Mouse (Mus musculus): Measurements from ENCODE around the gene Slc6a11. TPM values are rescaled to one million over a fixed set of nuclear protein-coding genes. Genes with fewer than 3 reads are reported as not detected.

Slc6a11 gene
- polyA plus RNA-seq, 1 experiment from 2014 or later, result not detected

- no peak for ATAC-seq (ENCODE audit: insufficient number of reproducible peaks, insufficient read depth, low FRiP score, low read depth)
Observed at GRCm38 (mm10) chr6:114264426-114264825, 133.4 kb downstream of the Slc6a11 start.

DNA sequence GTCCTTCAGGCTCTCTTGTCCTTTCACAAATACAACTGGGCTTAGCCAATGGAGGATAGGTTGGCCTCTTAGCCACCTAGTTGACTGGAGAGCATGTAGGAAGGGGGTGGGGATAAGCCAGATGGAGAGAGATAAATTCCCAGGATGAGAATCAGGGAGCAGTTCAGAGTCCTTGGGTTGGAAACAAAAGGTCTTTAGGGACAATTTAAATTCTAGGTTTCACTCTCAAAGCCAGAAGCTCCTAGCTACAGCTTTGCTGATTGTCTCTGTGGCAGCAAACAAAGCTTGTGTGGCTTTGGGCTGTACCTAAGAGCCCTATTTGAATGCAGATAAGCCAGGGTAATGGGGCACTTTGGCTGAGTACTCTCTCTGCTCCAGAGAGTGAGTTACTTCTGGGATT, 135.2 kb downstream of the Slc6a11 start:
- Histone ChIP-seq H3K9me3 (ENCODE audit: control insufficient read depth, low read length) (no peaks in the 10 kb centered on the region), H3K9ac (ENCODE audit: low read length) (no peak overlapping the region), H3K27me3 (ENCODE audit: control insufficient read depth, insufficient read depth, low read length) (peaks cover 19% of the 10 kb centered on the region), H3K36me3 (ENCODE audit: control insufficient read depth, insufficient read depth, low read length) (no peaks in the 10 kb centered on the region), H3K4me2 (ENCODE audit: low read length) (no peak overlapping the region), H3K27ac (replicated peaks in 1 of 2; ENCODE audit: control insufficient read depth in 1 of 2, insufficient read depth in 1 of 2, low read depth in 2 of 2, low read length in 2 of 2) (no peak overlapping the region), H3K4me3 (ENCODE audit: control insufficient read depth in 1 of 2, insufficient read depth in 1 of 2, low read depth in 1 of 2, low read length in 2 of 2) (no peak overlapping the region), H3K4me1 (ENCODE audit: control insufficient read depth in 2 of 2, insufficient read depth in 2 of 2, low read length in 2 of 2) (peaks cover 3 to 11% of the 10 kb centered on the region in 2 experiments; a peak in 2 of 4 replicates)
- no peak for ATAC-seq (ENCODE audit: insufficient number of reproducible peaks, insufficient read depth, low FRiP score, low read depth)

More at GRCm38 (mm10) chr6:114264426-114264825, 133.4 kb downstream of the Slc6a11 start:
- H3K27ac ChIP-seq (replicated peaks in 1 of 2; ENCODE audit: control insufficient read depth in 1 of 2, insufficient read depth in 1 of 2, low read depth in 2 of 2, low read length in 2 of 2), result no peak overlapping the region
- WGBS, result 24% methylated on average over 5 of the region's 5 CpGs
- no peak overlapping the region for H3K4me3 ChIP-seq (ENCODE audit: control insufficient read depth in 1 of 2, insufficient read depth in 1 of 2, low read depth in 1 of 2, low read length in 2 of 2)
- H3K27me3 ChIP-seq (ENCODE audit: control insufficient read depth, insufficient read depth, low read length), result peaks cover 19% of the 10 kb centered on the region
- no peaks in the 10 kb centered on the region for H3K9me3 ChIP-seq (ENCODE audit: control insufficient read depth, low read length)
- no peaks in the 10 kb centered on the region for H3K36me3 ChIP-seq (ENCODE audit: control insufficient read depth, insufficient read depth, low read length)
- H3K4me2 ChIP-seq (ENCODE audit: low read length), result no peak overlapping the region
- H3K4me1 ChIP-seq (ENCODE audit: control insufficient read depth in 2 of 2, insufficient read depth in 2 of 2, low read length in 2 of 2), result peaks cover 3 to 11% of the 10 kb centered on the region in 2 experiments; a peak in 2 of 4 replicates
- no peak overlapping the region for H3K9ac ChIP-seq (ENCODE audit: low read length)

DNA sequence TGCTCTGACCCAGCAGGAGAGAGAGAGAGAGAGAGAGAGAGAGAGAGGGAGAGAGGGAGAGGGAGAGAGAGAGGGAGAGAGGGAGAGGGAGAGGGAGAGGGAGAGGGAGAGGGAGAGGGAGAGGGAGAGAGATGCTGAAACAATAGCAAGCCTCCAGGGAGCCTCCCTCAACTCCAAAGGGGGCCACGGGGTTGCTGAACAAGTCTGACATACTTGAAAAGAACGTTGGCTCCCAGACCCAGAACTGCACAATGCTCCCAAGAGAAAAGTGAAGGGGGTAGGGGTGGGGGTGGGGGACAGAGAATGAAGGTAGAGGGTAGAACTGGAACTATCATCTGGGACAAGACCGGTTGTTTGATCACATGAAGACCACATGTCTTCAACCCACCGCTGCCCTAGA, 136.9 kb downstream of the Slc6a11 start:
- Histone ChIP-seq H3K36me3 (ENCODE audit: control insufficient read depth, insufficient read depth, low read length) (no peaks in the 10 kb centered on the region), H3K27ac (replicated peaks in 1 of 2; ENCODE audit: control insufficient read depth in 1 of 2, insufficient read depth in 1 of 2, low read depth in 2 of 2, low read length in 2 of 2) (no peak overlapping the region), H3K4me2 (ENCODE audit: low read length) (no peak overlapping the region), H3K9ac (ENCODE audit: low read length) (no peak overlapping the region), H3K4me3 (ENCODE audit: control insufficient read depth in 1 of 2, insufficient read depth in 1 of 2, low read depth in 1 of 2, low read length in 2 of 2) (no peak overlapping the region), H3K27me3 (ENCODE audit: control insufficient read depth, insufficient read depth, low read length) (peaks cover 20% of the 10 kb centered on the region), H3K9me3 (ENCODE audit: control insufficient read depth, low read length) (no peaks in the 10 kb centered on the region), H3K4me1 (ENCODE audit: control insufficient read depth in 2 of 2, insufficient read depth in 2 of 2, low read length in 2 of 2) (peaks cover 7 to 19% of the 10 kb centered on the region in 2 experiments)
- WGBS, result 38% methylated on average over 4 of the region's 4 CpGs
- no peak for ATAC-seq (ENCODE audit: insufficient number of reproducible peaks, insufficient read depth, low FRiP score, low read depth)

DNA sequence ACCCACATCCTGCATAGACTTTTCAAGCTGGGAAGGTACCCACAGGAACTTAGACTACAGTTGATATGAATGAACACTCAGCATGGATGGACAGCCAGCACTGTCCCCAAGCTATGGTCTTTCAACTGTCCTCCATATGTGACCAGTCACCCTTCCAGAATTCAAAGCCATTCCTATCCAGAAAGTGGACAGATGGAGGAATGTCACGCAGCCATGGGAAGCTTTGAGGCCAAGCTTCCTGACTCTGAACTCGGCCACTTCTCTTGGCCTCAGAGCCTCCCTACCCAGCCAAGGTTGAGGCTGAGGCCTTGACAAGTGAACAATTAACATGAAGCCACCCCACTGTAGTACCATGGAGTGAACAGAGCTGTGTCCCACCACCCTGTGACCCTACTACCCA, 138.5 kb downstream of the Slc6a11 start:
- no peak overlapping the region for H3K4me3 ChIP-seq (ENCODE audit: control insufficient read depth in 1 of 2, insufficient read depth in 1 of 2, low read depth in 1 of 2, low read length in 2 of 2)
- no peak overlapping the region for H3K4me2 ChIP-seq (ENCODE audit: low read length)
- peaks cover 8 to 15% of the 10 kb centered on the region in 2 experiments; a peak in 3 of 4 replicates for H3K4me1 ChIP-seq (ENCODE audit: control insufficient read depth in 2 of 2, insufficient read depth in 2 of 2, low read length in 2 of 2)
- 75% methylated on average over 2 of the region's 2 CpGs for WGBS
- H3K9me3 ChIP-seq (ENCODE audit: control insufficient read depth, low read length), result no peaks in the 10 kb centered on the region
- peaks cover 34% of the 10 kb centered on the region for H3K27me3 ChIP-seq (ENCODE audit: control insufficient read depth, insufficient read depth, low read length)
- H3K27ac ChIP-seq (replicated peaks in 1 of 2; ENCODE audit: control insufficient read depth in 1 of 2, insufficient read depth in 1 of 2, low read depth in 2 of 2, low read length in 2 of 2), result no peak overlapping the region
- H3K9ac ChIP-seq (ENCODE audit: low read length), result no peak overlapping the region
- H3K36me3 ChIP-seq (ENCODE audit: control insufficient read depth, insufficient read depth, low read length), result no peaks in the 10 kb centered on the region
- no peak for ATAC-seq (ENCODE audit: insufficient number of reproducible peaks, insufficient read depth, low FRiP score, low read depth)

- Histone ChIP-seq H3K36me3 (ENCODE audit: control insufficient read depth, insufficient read depth, low read length) (no peaks in the 10 kb centered on the region), H3K4me2 (ENCODE audit: low read length) (no peak overlapping the region), H3K27ac (replicated peaks in 1 of 2; ENCODE audit: control insufficient read depth in 1 of 2, insufficient read depth in 1 of 2, low read depth in 2 of 2, low read length in 2 of 2) (no peak overlapping the region), H3K4me1 (ENCODE audit: control insufficient read depth in 2 of 2, insufficient read depth in 2 of 2, low read length in 2 of 2) (peaks cover 8 to 14% of the 10 kb centered on the region in 2 experiments; a peak in 3 of 4 replicates), H3K9me3 (ENCODE audit: control insufficient read depth, low read length) (no peaks in the 10 kb centered on the region), H3K4me3 (ENCODE audit: control insufficient read depth in 1 of 2, insufficient read depth in 1 of 2, low read depth in 1 of 2, low read length in 2 of 2) (no peak overlapping the region), H3K27me3 (ENCODE audit: control insufficient read depth, insufficient read depth, low read length) (peaks cover 33% of the 10 kb centered on the region), H3K9ac (ENCODE audit: low read length) (no peak overlapping the region)
- 62% methylated on average over 5 of the region's 5 CpGs for WGBS
- ATAC-seq (ENCODE audit: insufficient number of reproducible peaks, insufficient read depth, low FRiP score, low read depth), result no peak
Observed at GRCm38 (mm10) chr6:114270799-114271198, 139.8 kb downstream of the Slc6a11 start.

- Histone ChIP-seq H3K9me3 (ENCODE audit: control insufficient read depth, low read length) (no peaks in the 10 kb centered on the region), H3K4me2 (ENCODE audit: low read length) (0 out of 2 replicates have a peak overlapping the region, but pooled peaks have one; percentile 7), H3K27ac (replicated peaks in 1 of 2; ENCODE audit: control insufficient read depth in 1 of 2, insufficient read depth in 1 of 2, low read depth in 2 of 2, low read length in 2 of 2) (no peak overlapping the region), H3K4me1 (ENCODE audit: control insufficient read depth in 2 of 2, insufficient read depth in 2 of 2, low read length in 2 of 2) (peaks cover 8 to 14% of the 10 kb centered on the region in 2 experiments; a peak in 3 of 4 replicates), H3K4me3 (ENCODE audit: control insufficient read depth in 1 of 2, insufficient read depth in 1 of 2, low read depth in 1 of 2, low read length in 2 of 2) (no peak overlapping the region), H3K9ac (ENCODE audit: low read length) (no peak overlapping the region), H3K27me3 (ENCODE audit: control insufficient read depth, insufficient read depth, low read length) (peaks cover 22% of the 10 kb centered on the region), H3K36me3 (ENCODE audit: control insufficient read depth, insufficient read depth, low read length) (no peaks in the 10 kb centered on the region)
- no peak for ATAC-seq (ENCODE audit: insufficient number of reproducible peaks, insufficient read depth, low FRiP score, low read depth)
- WGBS, result 44% methylated on average over 15 of the region's 15 CpGs
Observed at GRCm38 (mm10) chr6:114272279-114272678, 141.2 kb downstream of the Slc6a11 start.

GRCm38 (mm10) chr6:114273997-114274728, 143.1 kb downstream of the Slc6a11 start:
- WGBS, result 35% methylated on average over 14 of the region's 14 CpGs

More at GRCm38 (mm10) chr6:114273997-114274728, 143.1 kb downstream of the Slc6a11 start:
- Histone ChIP-seq H3K9me3 (ENCODE audit: control insufficient read depth, low read length) (no peaks in the 10 kb centered on the region), H3K4me1 (ENCODE audit: control insufficient read depth in 2 of 2, insufficient read depth in 2 of 2, low read length in 2 of 2) (peaks cover 8 to 14% of the 10 kb centered on the region in 2 experiments; a peak in 3 of 4 replicates), H3K27me3 (ENCODE audit: control insufficient read depth, insufficient read depth, low read length) (peaks cover 25% of the 10 kb centered on the region), H3K36me3 (ENCODE audit: control insufficient read depth, insufficient read depth, low read length) (no peaks in the 10 kb centered on the region), H3K4me2 (ENCODE audit: low read length) (no peak overlapping the region), H3K27ac (replicated peaks in 1 of 2; ENCODE audit: control insufficient read depth in 1 of 2, insufficient read depth in 1 of 2, low read depth in 2 of 2, low read length in 2 of 2) (no peak overlapping the region), H3K9ac (ENCODE audit: low read length) (no peak overlapping the region), H3K4me3 (ENCODE audit: control insufficient read depth in 1 of 2, insufficient read depth in 1 of 2, low read depth in 1 of 2, low read length in 2 of 2) (no peak overlapping the region)
- no peak for ATAC-seq (ENCODE audit: insufficient number of reproducible peaks, insufficient read depth, low FRiP score, low read depth)

Measured in heart, embryonic 14.5 days (tissue).